Mouse (Mus musculus) cortical plate, adult 2 months (tissue): Measurements from ENCODE around the gene Tesk2.

Experiments used
- CTCF ChIP-seq: fragments of 200-500 bp; IDR thresholded peaks from 2 replicates; pipeline ENCODE4 v1.5.1; 2011; ENCODE audit warnings: mild to moderate bottlenecking, control low read depth, low read length; ENCODE audit not compliant: insufficient read depth; ENCODE audit errors: extremely low read depth
- POLR2A ChIP-seq: fragments of 200-500 bp; IDR thresholded peaks from 2 replicates; pipeline ENCODE4 v1.6.1; 2011; ENCODE audit warnings: mild to moderate bottlenecking, low read length, control low read depth; ENCODE audit not compliant: insufficient read depth; ENCODE audit errors: extremely low read depth

- no peak for TF ChIP-seq POLR2A
- TF ChIP-seq CTCF = no peak
Measured at GRCm38 (mm10) chr4:116777079-116777478, 56.3 kb downstream of the Tesk2 start.
